Mouse (Mus musculus) thymus, adult 2 months (tissue): ENCODE results near the gene Lrrc42. TPM values are rescaled to one million over a fixed set of nuclear protein-coding genes. Genes with fewer than 3 reads are reported as not detected.

Experiments used
- DNase-seq: peaks from one replicate; pipeline ENCODE4 v3.0.0; 2021
- H3K27ac ChIP-seq: fragments of 200-500 bp; 2 replicates; pipeline ENCODE4 v1.5.1; 2012; ENCODE audit warnings: low read length, control low read depth; ENCODE audit not compliant: control insufficient read depth, insufficient read depth
- H3K27me3 ChIP-seq: fragments of 200-500 bp; 2 replicates; pipeline ENCODE4 v1.6.1; 2012; ENCODE audit warnings: mild to moderate bottlenecking, low read length, moderate library complexity, mixed read lengths; ENCODE audit not compliant: control insufficient read depth, insufficient read depth
- H3K36me3 ChIP-seq: fragments of 200-500 bp; 2 replicates; pipeline ENCODE4 v1.6.1; 2012; ENCODE audit warnings: mild to moderate bottlenecking, low read length, moderate library complexity; ENCODE audit not compliant: control insufficient read depth, insufficient read depth
- H3K4me1 ChIP-seq: fragments of 200-500 bp; replicated peaks from 2 replicates; pipeline ENCODE4 v1.6.1; 2012; ENCODE audit warnings: low read length; ENCODE audit not compliant: control insufficient read depth, insufficient read depth
- H3K4me3 ChIP-seq: fragments of 200-500 bp; 2 replicates; pipeline ENCODE4 v1.5.1; 2012; ENCODE audit warnings: mild to moderate bottlenecking, low read length, control low read depth, moderate library complexity; ENCODE audit not compliant: control insufficient read depth, insufficient read depth
- CTCF ChIP-seq: fragments of 200-500 bp; IDR thresholded peaks from 2 replicates; pipeline ENCODE4 v1.5.1; 2012; ENCODE audit warnings: mild to moderate bottlenecking, control low read depth, low read length, moderate library complexity, borderline replicate concordance; ENCODE audit not compliant: control insufficient read depth, poor library complexity, insufficient read depth; ENCODE audit errors: extremely low read depth
- POLR2A ChIP-seq: fragments of 200-500 bp; IDR thresholded peaks from 2 replicates; pipeline ENCODE4 v1.6.1; 2012; ENCODE audit warnings: mild to moderate bottlenecking, low read length, control low read depth, moderate library complexity; ENCODE audit not compliant: control insufficient read depth, poor library complexity, insufficient read depth; ENCODE audit errors: extremely low read depth
- WGBS: fragments of 180-500 bp; shearing (Covaris S2); methylation state at CpG from one replicate; pipeline ENCODE4 v1.1.7; 2018; 5-methylcytosine and 5-hydroxymethylcytosine counted together
- polyA plus RNA-seq: library from polyadenylated mRNA; depleted of rRNA; stranded (reverse); fragments of >200 nt; gene quantifications from 2 replicates; pipeline ENCODE4 v1.2.3, GENCODE M21; 2012

Lrrc42 gene
- polyA plus RNA-seq, 1 experiment, result 51.3 TPM

DNA sequence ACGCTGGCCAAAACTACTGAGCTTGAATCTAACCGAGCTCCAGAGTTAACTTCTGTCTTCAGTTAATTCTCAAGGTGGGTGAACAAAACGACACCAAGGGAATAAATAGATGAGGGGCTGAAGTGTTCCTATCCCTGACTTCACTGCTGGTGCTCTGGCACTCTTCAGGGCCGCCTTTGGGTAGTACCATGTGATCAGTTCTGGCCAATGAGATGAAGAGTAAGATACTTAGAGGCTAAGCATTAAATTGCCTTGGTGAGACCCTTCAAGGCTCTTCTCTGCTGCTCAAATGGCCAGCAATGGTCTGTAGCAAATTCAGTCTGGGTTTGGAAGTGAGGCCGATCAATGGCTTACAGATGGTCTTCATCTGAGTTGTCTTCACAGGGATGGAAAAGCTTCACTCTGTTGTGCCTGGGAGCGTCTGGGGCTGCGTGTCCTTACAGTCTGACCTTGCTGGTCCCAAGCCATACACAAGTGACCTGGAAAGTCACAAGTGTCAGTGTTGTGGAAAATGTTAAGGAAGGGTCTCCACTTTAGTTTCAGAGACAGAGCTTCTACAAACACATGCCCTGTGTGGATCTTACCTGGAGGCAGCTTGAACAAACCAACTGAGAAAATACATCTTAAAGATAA lies 27.6 kb upstream of the Lrrc42 start:
- H3K4me3 ChIP-seq, result no peak overlapping the region
- peaks cover 13% of the 10 kb centered on the region for H3K36me3 ChIP-seq
- 95% methylated on average over 7 of the region's 7 CpGs for WGBS
- no peaks in the 10 kb centered on the region for H3K4me1 ChIP-seq
- no peak for DNase-seq
- no peaks in the 10 kb centered on the region for H3K27me3 ChIP-seq
- TF ChIP-seq CTCF (no peak), POLR2A (no peak)
- H3K27ac ChIP-seq, result no peak overlapping the region

DNA sequence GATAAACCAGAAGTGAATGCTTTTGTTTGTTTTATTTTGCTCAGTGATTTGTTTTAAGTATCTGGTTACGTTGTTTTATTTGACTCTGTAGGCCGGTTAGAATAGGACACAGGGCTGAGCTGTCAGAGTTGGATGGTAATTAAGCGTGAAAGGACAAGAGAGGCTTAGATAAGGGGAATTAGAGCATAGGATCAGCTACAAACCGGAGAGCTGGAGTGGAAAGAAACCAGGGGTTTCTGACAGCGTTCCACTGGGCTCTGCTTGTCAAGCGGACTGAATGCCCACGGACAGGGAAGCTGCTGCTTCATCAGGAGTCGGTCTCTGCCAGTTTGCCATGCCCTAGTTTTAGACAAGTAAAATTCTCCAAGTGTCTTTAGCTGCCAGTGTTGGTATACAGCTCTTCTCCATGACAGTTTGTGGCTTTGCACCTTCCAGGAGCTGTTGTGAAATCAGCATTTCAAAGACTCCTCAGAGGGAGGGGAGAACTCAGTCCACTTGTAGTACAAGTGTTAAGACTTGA lies 24.9 kb upstream of the Lrrc42 start:
- 87% methylated on average over 8 of the region's 8 CpGs for WGBS
- no peak for TF ChIP-seq CTCF
- no peak for TF ChIP-seq POLR2A

DNA sequence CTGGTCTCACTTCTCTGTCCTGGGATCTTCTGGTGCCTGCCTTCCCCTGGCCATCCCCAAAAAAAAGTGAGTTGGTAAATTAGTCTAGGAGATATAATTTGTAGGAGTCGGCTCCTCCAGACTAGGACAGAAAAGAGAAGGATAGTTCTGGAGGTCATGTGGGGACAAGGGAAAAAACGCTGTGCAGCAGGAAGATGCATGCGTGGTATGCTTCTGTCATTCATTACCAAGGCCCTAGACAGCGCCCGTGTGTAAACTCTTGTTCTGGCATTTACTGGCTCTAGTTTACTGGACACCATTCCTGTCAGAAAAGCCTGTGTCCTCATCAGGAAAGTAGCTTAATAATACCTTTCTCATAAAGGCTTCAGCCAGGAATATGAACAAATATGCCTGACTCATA lies 21.2 kb upstream of the Lrrc42 start:
- Histone ChIP-seq H3K4me1 (no peaks in the 10 kb centered on the region), H3K4me3 (no peak overlapping the region), H3K36me3 (peaks cover 8% of the 10 kb centered on the region; the same call in 1 of the 2 replicates), H3K27me3 (no peaks in the 10 kb centered on the region), H3K27ac (no peak overlapping the region)
- DNase-seq, result no peak
- WGBS, result 89% methylated on average over 5 of the region's 5 CpGs
- no peak for TF ChIP-seq CTCF
- no peak for TF ChIP-seq POLR2A

More for the DNA sequence above, 24.9 kb upstream of the Lrrc42 start:
- Histone ChIP-seq H3K27me3 (no peaks in the 10 kb centered on the region), H3K4me3 (no peak overlapping the region), H3K27ac (no peak overlapping the region), H3K4me1 (no peaks in the 10 kb centered on the region), H3K36me3 (peaks cover 20% of the 10 kb centered on the region)
- no peak for DNase-seq

DNA sequence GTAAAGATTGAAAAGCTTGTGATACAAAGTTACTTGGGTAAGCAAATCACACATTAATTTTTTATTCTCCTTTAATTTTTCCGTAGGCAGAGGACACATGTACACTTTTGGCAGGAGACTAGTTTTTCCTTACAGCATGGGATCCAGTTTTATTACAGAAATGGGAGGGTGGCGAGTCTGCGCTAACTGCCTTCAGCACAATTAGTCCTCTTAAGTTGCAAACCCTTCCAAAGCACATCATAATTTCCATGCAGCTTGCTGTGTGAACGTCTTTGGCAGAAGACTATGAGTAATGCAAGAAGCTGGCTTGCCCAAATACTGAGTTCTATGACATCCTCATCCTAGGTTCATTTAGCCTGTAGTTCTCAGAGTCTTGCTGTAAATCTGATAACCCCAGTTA lies 20.4 kb upstream of the Lrrc42 start:
- no peaks in the 10 kb centered on the region for H3K4me1 ChIP-seq
- TF ChIP-seq POLR2A (no peak), CTCF (no peak)
- peaks cover 8% of the 10 kb centered on the region; the same call in 1 of the 2 replicates for H3K36me3 ChIP-seq
- no peak overlapping the region for H3K27ac ChIP-seq
- H3K4me3 ChIP-seq, result no peak overlapping the region
- WGBS, result 87% methylated on average over 4 of the region's 4 CpGs
- no peaks in the 10 kb centered on the region for H3K27me3 ChIP-seq
- DNase-seq, result no peak

DNA sequence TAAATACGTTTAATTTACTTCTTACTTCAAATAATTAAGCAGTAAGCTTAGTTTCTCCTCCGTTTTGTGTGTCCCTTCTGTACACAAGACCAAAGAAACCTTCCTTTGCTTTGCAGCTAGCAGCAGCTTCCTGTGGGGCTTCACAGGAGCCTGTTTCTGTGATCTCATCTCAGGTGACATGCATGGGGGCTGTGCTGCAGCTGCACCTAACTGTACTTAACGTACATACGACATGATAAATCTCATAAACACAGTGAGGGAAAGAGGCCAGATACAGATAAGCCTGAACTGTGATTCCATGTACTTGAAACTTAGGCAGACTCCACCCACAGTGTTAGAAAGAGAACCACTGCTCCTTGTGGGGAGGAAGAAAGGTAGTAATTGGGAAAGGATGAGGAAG lies 6.7 kb upstream of the Lrrc42 start:
- TF ChIP-seq POLR2A (no peak), CTCF (no peak)
- H3K27me3 ChIP-seq, result no peaks in the 10 kb centered on the region

DNA sequence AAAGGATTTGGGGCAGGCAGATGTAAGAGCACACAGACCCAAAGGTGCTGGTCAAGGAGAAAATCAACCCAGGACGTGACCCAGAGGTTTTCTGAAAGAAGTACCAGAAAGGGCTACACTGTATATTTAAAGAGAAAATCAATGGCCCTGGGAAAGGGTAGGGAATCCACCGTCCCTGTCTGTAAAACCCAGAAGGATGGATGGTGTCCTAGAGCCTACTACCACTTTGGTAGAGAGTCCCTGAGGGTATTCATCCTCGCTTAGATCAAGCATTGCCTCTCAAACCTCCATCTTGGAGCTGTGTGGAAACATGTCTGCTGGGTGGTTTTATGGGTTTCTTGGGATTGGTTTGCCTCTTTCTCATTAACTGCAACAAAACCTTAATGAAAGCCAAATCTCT lies 1.1 kb upstream of the Lrrc42 start:
- Histone ChIP-seq H3K27me3 (no peaks in the 10 kb centered on the region), H3K36me3 (no peaks in the 10 kb centered on the region), H3K4me1 (peaks cover 16% of the 10 kb centered on the region), H3K4me3 (no peak overlapping the region), H3K27ac (no peak overlapping the region)
- DNase-seq, result no peak
- WGBS, result 64% methylated on average over 3 of the region's 3 CpGs
- TF ChIP-seq POLR2A (no peak), CTCF (no peak)

More for the DNA sequence above, 6.7 kb upstream of the Lrrc42 start:
- DNase-seq, result peak; percentile 78
- no peak overlapping the region for H3K4me3 ChIP-seq
- peak overlapping the region; percentile 72; the same call in 1 of the 2 replicates for H3K27ac ChIP-seq
- WGBS, result 6% methylated on average over 4 of the region's 4 CpGs
- no peaks in the 10 kb centered on the region; the same call in 1 of the 2 replicates for H3K36me3 ChIP-seq
- H3K4me1 ChIP-seq, result peaks cover 10% of the 10 kb centered on the region

DNA sequence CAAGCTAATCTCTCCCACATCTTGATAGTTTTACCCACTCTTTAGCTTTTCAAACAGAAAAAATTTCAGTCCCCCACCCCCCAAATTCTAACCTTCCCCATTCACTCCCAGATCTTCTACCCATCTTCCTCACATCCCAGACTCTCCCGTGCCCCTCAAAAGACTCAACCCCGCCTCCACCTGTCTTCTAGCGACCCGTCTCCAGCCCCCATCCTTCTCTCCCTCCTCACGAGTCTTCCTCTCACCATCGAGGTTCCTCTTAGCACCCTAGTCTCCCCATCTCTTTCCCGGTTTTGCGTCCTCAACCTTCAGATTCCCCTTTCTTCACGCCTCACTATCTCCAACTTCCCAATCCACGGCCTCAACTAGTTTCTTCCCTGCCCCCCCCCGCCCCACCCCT lies 810 bp downstream of the Lrrc42 start:
- H3K4me1 ChIP-seq, result peaks cover 15% of the 10 kb centered on the region
- 7% methylated on average over 11 of the region's 11 CpGs for WGBS
- peak overlapping the region; percentile 51; the same call in 1 of the 2 replicates for H3K27ac ChIP-seq
- H3K36me3 ChIP-seq, result no peaks in the 10 kb centered on the region
- DNase-seq, result peak; percentile 32
- H3K4me3 ChIP-seq, result peak overlapping the region; percentile 74
- H3K27me3 ChIP-seq, result no peaks in the 10 kb centered on the region
- TF ChIP-seq CTCF (no peak), POLR2A (no peak)
